ENCODE assay signal across 25 mouse cellular contexts in genomic region chr16:94736462-94737358, GRCm38 (mm10).
DNase-seq lines count a peak whose midpoint lies in the region; ATAC-seq and TF ChIP-seq lines count a peak whose summit lies in the region.
"Had no signal": no experiment of that assay in that cellular context is flagged by ENCODE, and none has a peak within 500 bp of the region (broad histone marks: within the 10 kb centered on the region; RNA-seq: fewer than 3 reads in every experiment).

No protein-coding gene starts in this region.

- TF ChIP-seq CTCF in C2C12 (IDR thresholded peaks at IDR 0.05; ENCODE audit: control insufficient read depth, insufficient read depth, insufficient read length), result no peak

- H3K4me2 ChIP-seq in heart, embryonic 13.5 days, result no peak overlapping the region
- H3K4me2 ChIP-seq: forebrain, embryonic 13.5 days; heart, embryonic 11.5 days; kidney, embryonic 15.5 days; liver, embryonic 13.5 days had no signal

- WGBS in heart, embryonic 13.5 days, result 48% methylated on average over 8 of the region's 8 CpGs

- H3K27ac ChIP-seq in heart, embryonic 13.5 days (replicated peaks), result peak overlapping the region; percentile 57
- H3K27ac ChIP-seq: forebrain, embryonic 13.5 days; kidney, embryonic 15.5 days; layer of hippocampus, adult 2 months; liver, embryonic 13.5 days; macrophage had no signal

- H3K79me3 ChIP-seq in C2C12 (ENCODE audit: low read depth), result no peaks in the 10 kb centered on the region

- no peak for DNase-seq in heart, adult 18-20 months
- DNase-seq in ES-CJ7 (ENCODE audit: low read depth, low spot score) (peak; percentile 76), ZHBTc4 (ENCODE audit: low read depth, low spot score) (peak; percentile 88)
- DNase-seq in thymus, postnatal 25 days, result no peak
- DNase-seq in yolk sac, embryonic 10.5 days (ENCODE audit: low spot score), result no peak
- DNase-seq: adrenal gland, adult 8-10 months; cerebellum, adult 2 months; cerebellum, postnatal 25 days; gastrocnemius, postnatal 10 days; kidney, adult 18-20 months; kidney, postnatal 25 days; liver, embryonic 13.5 days; lung, adult 18-20 months; midbrain, embryonic 14.5 days; right cerebral cortex, postnatal 25 days; thymus, postnatal 14 days had no signal

- peaks cover 25% of the 10 kb centered on the region; the same call in 1 of the 2 replicates for H3K36me3 ChIP-seq in heart, embryonic 13.5 days
- no peaks in the 10 kb centered on the region for H3K36me3 ChIP-seq in C2C12 (ENCODE audit: control insufficient read depth, insufficient read depth)
- H3K36me3 ChIP-seq: kidney, embryonic 15.5 days; liver, embryonic 13.5 days had no signal

- no peaks in the 10 kb centered on the region for H3K79me2 ChIP-seq in C2C12 (ENCODE audit: control insufficient read depth, insufficient read depth)

- H3K4me3 ChIP-seq in heart, embryonic 13.5 days, result no peak overlapping the region
- H3K4me3 ChIP-seq in C2C12 (ENCODE audit: insufficient read depth, poor library complexity, severe bottlenecking), result no peak overlapping the region
- H3K4me3 ChIP-seq: forebrain, embryonic 13.5 days; kidney, embryonic 15.5 days; layer of hippocampus, adult 2 months; liver, embryonic 13.5 days had no signal

- H3K9me3 ChIP-seq in heart, embryonic 13.5 days, result no peaks in the 10 kb centered on the region
- H3K9me3 ChIP-seq: forebrain, embryonic 13.5 days; kidney, embryonic 15.5 days; liver, embryonic 13.5 days had no signal

- ATAC-seq in heart, embryonic 13.5 days (ENCODE audit: extremely low read depth, insufficient number of reproducible peaks, low FRiP score, low TSS enrichment), result no peak
- ATAC-seq: forebrain, embryonic 13.5 days; hindbrain, embryonic 16.5 days; lung, postnatal 0 days had no signal

- H3K4me1 ChIP-seq in heart, embryonic 13.5 days, result peaks cover 35% of the 10 kb centered on the region
- H3K4me1 ChIP-seq: forebrain, embryonic 13.5 days; kidney, embryonic 15.5 days; liver, embryonic 13.5 days had no signal

- no peak overlapping the region for H3K9ac ChIP-seq in heart, embryonic 13.5 days
- H3K9ac ChIP-seq: forebrain, embryonic 13.5 days; kidney, embryonic 15.5 days; liver, embryonic 13.5 days had no signal

- H3ac ChIP-seq in C2C12 (ENCODE audit: control insufficient read depth, insufficient read length, low read depth), result no peak overlapping the region

- no peaks in the 10 kb centered on the region for H3K27me3 ChIP-seq in heart, embryonic 13.5 days (replicated peaks)
- H3K27me3 ChIP-seq in C2C12 (ENCODE audit: control insufficient read depth, insufficient read depth, insufficient read length), result peaks cover 13% of the 10 kb centered on the region
- H3K27me3 ChIP-seq: forebrain, embryonic 13.5 days; kidney, embryonic 15.5 days; liver, embryonic 13.5 days had no signal

TF ChIP-seq in C2C12, 6 proteins besides CTCF, POLR2A, EP300 and RAD21:
- TF ChIP-seq CEBPB (IDR thresholded peaks at IDR 0.05; ENCODE audit: low read depth) (no peak), FOSL1 (IDR thresholded peaks at IDR 0.05; ENCODE audit: insufficient read depth, low read length, poor library complexity, severe bottlenecking) (no peak), MYOD1 (IDR thresholded peaks at IDR 0.05; ENCODE audit: control insufficient read depth, insufficient read length, low read depth) (peak; percentile 21), MYOG (IDR thresholded peaks at IDR 0.05; ENCODE audit: control insufficient read depth, extremely low read depth, insufficient read length) (no peak)

Comparison
In these comparisons a context has a peak if more than half of its experiments do, and no peak if none do; other contexts are left out.
1. DNase-seq: peak in ES-CJ7 (single experiment) and ZHBTc4 (single experiment); none in heart, adult 18-20 months (0 of 2), thymus, postnatal 25 days (single experiment) and yolk sac, embryonic 10.5 days (single experiment).